Mouse (Mus musculus): ENCODE measurements around the gene Ces1c. TPM values are rescaled to one million over a fixed set of nuclear protein-coding genes. Genes with fewer than 3 reads are reported as not detected.

The Ces1c gene
- not detected in 2 replicates for polyA plus RNA-seq (2014; fragmentation: Nextera tagmentation; extraction: Ambion mirVana)

DNA sequence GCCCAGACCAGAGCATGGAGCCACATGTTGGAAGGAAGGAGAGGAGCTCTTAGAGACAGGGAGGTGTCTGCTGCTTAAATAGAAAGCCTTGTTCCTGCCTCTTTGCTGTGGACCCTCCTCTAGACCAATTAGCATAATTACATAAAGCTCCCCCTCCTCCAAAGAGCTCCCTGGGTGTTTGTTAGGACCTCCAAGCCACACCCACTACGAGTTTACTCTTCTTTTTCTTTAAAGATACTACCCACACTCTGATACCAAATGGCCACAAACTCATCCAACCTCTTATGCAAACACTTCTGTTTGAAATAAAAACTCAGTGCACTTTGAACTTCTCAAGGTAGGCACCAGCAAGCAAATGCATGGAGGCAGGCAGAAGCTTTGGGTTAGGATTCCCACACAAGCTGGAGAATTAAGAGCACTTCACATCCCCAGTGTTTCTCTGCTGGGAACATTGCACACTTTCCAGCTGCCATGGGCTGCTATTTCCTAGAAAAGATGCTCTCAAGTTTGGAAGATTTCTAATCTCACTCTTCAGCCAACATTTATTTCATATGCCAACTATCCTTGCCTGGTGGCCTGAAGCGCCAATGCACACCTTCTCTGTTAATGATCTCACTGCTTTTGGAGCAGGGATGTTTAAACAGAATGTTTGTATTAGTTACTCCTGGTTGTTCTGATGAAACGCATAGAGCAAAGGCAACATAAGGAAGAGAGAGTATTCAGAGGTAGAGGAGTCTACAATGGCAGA, at the start of gene Ces1c:
TSS of gene Ces1c (minus strand) at position 51 of the 748 bp plus-strand sequence.
- Histone ChIP-seq H3K27ac (ENCODE audit: low read depth, low read length) (no peak within 1 kb of the TSS), H3K36me3 (ENCODE audit: control insufficient read depth, insufficient read depth, low read length) (no peaks in the 10 kb centered on the region), H3K9me3 (ENCODE audit: control insufficient read depth, low read length) (no peaks in the 10 kb centered on the region), H3K4me3 (ENCODE audit: low read depth, low read length) (no peak within 1 kb of the TSS), H3K4me2 (ENCODE audit: low read depth) (no peak within 1 kb of the TSS), H3K4me1 (ENCODE audit: control insufficient read depth, insufficient read depth, low read length) (no peaks in the 10 kb centered on the region), H3K27me3 (ENCODE audit: control insufficient read depth, insufficient read depth, low read length) (no peaks in the 10 kb centered on the region), H3K9ac (ENCODE audit: low read length) (no peak within 1 kb of the TSS)
- DNase-seq (ENCODE audit: low spot score) = no peak
- WGBS = 81% methylated on average over 3 of the region's 3 CpGs
- no peak for ATAC-seq (ENCODE audit: insufficient read depth, low FRiP score, low TSS enrichment)

DNA sequence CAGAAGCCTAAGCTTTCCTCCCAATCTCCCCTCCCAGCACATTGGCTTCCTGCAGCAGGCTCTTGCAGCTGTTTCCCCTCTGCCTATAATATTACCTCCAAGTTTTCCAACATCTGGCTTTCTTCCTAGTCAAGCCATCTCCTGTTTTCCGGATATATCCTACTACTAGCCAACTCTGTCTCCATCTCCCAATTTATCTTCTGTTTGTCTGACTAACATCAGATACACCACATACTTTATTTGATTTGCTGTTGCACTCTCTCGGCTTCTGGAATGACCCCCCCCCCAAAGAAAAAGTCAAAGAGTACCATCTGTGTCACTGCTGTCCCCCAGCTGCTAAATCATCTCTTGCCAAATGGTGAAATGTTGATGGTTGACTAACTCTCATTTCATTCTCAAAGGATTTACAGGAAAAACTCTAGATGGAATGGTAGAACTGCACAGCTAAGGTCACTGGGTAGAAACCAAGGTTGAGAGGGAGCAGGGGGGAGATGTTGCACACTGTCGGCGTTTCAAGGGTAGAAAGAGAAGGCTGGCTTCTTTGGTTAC, 49.6 kb upstream of the Ces1c start:
- no peaks in the 10 kb centered on the region for H3K27me3 ChIP-seq (ENCODE audit: control insufficient read depth, insufficient read depth, low read length)
- H3K9ac ChIP-seq (ENCODE audit: low read length) = no peak overlapping the region
- no peak for ATAC-seq (ENCODE audit: insufficient read depth, low FRiP score, low TSS enrichment)
- H3K9me3 ChIP-seq (ENCODE audit: control insufficient read depth, low read length) = no peaks in the 10 kb centered on the region
- no peak overlapping the region for H3K27ac ChIP-seq (ENCODE audit: low read depth, low read length)
- no peaks in the 10 kb centered on the region for H3K4me1 ChIP-seq (ENCODE audit: control insufficient read depth, insufficient read depth, low read length)
- H3K36me3 ChIP-seq (ENCODE audit: control insufficient read depth, insufficient read depth, low read length) = no peaks in the 10 kb centered on the region
- no peak for DNase-seq (ENCODE audit: low spot score)
- H3K4me3 ChIP-seq (ENCODE audit: low read depth, low read length) = no peak overlapping the region
- 83% methylated on average over 4 of the region's 4 CpGs for WGBS
- no peak overlapping the region for H3K4me2 ChIP-seq (ENCODE audit: low read depth)

DNA sequence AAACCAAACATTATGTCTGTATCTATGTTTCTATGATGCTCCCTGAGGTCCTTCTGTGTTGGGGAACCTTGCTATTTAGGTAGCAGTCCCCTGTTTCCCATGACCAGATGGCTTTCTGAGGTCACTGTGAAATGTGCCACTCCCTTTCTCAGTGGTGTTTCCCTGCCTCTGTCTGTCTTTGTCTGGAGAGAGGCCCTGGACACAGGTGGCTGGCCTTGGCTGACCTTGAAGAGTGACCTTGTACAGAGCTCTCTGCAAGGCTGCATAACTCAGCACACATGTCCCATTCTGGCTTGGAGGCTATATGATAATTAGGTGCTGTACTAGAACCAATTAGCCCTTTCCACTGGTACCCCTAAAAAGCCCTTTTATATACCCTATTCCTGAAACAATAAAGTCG, 45.5 kb upstream of the Ces1c start:
- no peak overlapping the region for H3K4me3 ChIP-seq (ENCODE audit: low read depth, low read length)
- no peaks in the 10 kb centered on the region for H3K9me3 ChIP-seq (ENCODE audit: control insufficient read depth, low read length)
- H3K27me3 ChIP-seq (ENCODE audit: control insufficient read depth, insufficient read depth, low read length) = no peaks in the 10 kb centered on the region
- DNase-seq (ENCODE audit: low spot score) (no peak), ATAC-seq (ENCODE audit: insufficient read depth, low FRiP score, low TSS enrichment) (no peak)
- H3K4me1 ChIP-seq (ENCODE audit: control insufficient read depth, insufficient read depth, low read length) = no peaks in the 10 kb centered on the region
- no peaks in the 10 kb centered on the region for H3K36me3 ChIP-seq (ENCODE audit: control insufficient read depth, insufficient read depth, low read length)
- WGBS = 57% methylated on average over 1 of the region's 1 CpGs
- no peak overlapping the region for H3K9ac ChIP-seq (ENCODE audit: low read length)
- H3K4me2 ChIP-seq (ENCODE audit: low read depth) = no peak overlapping the region
- H3K27ac ChIP-seq (ENCODE audit: low read depth, low read length) = no peak overlapping the region

DNA sequence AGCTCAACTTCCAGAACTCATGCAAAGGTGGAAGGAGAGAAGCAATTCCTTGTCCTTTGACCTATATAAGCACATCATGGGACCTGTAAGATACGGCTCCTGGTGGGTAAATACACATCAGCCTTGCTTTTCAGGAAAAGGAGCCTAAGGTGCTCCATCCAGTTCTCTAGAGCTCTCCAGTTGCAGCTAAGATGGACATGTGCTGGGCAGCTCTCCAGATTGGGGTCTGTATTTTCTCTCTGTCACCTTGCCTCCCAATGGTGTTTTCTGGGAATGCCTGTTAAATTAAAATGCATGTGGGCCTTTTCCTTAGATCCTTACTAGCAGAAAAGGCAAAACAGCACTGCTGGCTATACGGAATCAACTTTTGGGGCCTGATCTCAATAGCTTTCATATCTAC, 43.5 kb upstream of the Ces1c start:
- Histone ChIP-seq H3K27ac (ENCODE audit: low read depth, low read length) (no peak overlapping the region), H3K27me3 (ENCODE audit: control insufficient read depth, insufficient read depth, low read length) (no peaks in the 10 kb centered on the region), H3K36me3 (ENCODE audit: control insufficient read depth, insufficient read depth, low read length) (no peaks in the 10 kb centered on the region), H3K9me3 (ENCODE audit: control insufficient read depth, low read length) (no peaks in the 10 kb centered on the region), H3K4me2 (ENCODE audit: low read depth) (no peak overlapping the region), H3K9ac (ENCODE audit: low read length) (no peak overlapping the region), H3K4me3 (ENCODE audit: low read depth, low read length) (no peak overlapping the region), H3K4me1 (ENCODE audit: control insufficient read depth, insufficient read depth, low read length) (no peaks in the 10 kb centered on the region)
- ATAC-seq (ENCODE audit: insufficient read depth, low FRiP score, low TSS enrichment) (no peak), DNase-seq (ENCODE audit: low spot score) (no peak)
- WGBS = 90% methylated on average over 2 of the region's 2 CpGs

DNA sequence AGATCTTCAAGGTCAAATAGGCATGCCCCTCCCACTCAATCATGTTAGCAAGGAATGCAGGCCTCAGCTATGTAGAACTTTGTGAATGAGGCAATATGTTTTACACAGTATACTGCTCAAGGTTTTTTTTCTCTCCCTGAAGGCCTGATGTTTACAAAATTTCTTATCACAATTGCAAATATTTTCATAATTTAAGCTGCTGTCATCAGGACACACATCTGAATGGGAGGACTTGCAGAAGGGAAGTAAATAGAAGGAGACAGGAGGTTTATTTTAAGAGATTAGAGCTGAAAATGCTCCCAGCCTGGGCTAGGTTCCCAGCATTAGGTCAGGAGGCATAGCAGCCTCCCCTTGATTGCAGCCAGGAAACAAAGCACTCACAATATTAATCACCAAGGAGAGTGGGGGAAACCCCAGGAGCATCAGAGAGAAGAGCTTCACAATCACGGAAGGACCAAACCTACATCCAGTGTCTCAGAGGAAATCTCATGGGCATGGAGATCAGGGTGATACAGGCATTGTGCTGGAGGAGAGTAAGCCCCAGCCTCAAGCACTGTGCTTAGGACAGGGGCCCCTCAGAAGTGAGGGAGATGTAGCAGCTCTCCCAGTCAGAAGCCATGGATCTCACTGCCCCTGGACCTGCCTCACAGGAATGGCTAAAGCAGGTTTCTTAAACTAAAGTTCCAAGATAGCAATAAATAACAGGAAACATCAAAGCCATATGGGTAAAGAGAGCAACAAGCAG, 40.9 kb upstream of the Ces1c start:
- H3K4me3 ChIP-seq (ENCODE audit: low read depth, low read length) = no peak overlapping the region
- H3K36me3 ChIP-seq (ENCODE audit: control insufficient read depth, insufficient read depth, low read length) = no peaks in the 10 kb centered on the region
- 48% methylated on average over 1 of the region's 1 CpGs for WGBS
- H3K27me3 ChIP-seq (ENCODE audit: control insufficient read depth, insufficient read depth, low read length) = no peaks in the 10 kb centered on the region
- H3K9me3 ChIP-seq (ENCODE audit: control insufficient read depth, low read length) = no peaks in the 10 kb centered on the region
- H3K27ac ChIP-seq (ENCODE audit: low read depth, low read length) = no peak overlapping the region
- H3K4me2 ChIP-seq (ENCODE audit: low read depth) = no peak overlapping the region
- no peak overlapping the region for H3K9ac ChIP-seq (ENCODE audit: low read length)
- no peaks in the 10 kb centered on the region for H3K4me1 ChIP-seq (ENCODE audit: control insufficient read depth, insufficient read depth, low read length)
- ATAC-seq (ENCODE audit: insufficient read depth, low FRiP score, low TSS enrichment) (no peak), DNase-seq (ENCODE audit: low spot score) (no peak)

DNA sequence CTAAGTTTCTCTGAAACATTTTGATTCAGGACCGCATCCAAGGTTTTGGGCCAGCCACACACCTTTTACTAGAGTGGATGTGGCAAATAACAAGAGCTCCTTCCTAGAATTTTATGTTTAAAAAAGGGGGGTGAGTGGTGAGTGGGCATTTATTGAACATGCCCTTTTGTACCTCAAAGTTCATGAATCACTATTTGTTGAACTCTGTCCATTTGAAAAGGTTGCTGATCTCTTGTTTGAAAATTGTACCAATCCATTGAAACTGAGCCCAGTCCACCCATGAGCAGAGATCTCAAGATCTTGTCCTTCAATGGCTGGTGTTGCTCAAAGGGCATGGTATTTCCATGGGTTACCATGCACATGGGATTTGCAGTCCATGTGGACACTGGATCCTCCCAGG, 32.3 kb upstream of the Ces1c start:
- no peak overlapping the region for H3K4me2 ChIP-seq (ENCODE audit: low read depth)
- H3K9ac ChIP-seq (ENCODE audit: low read length) = no peak overlapping the region
- no peaks in the 10 kb centered on the region for H3K36me3 ChIP-seq (ENCODE audit: control insufficient read depth, insufficient read depth, low read length)
- no peak for DNase-seq (ENCODE audit: low spot score)
- H3K27me3 ChIP-seq (ENCODE audit: control insufficient read depth, insufficient read depth, low read length) = no peaks in the 10 kb centered on the region
- H3K4me3 ChIP-seq (ENCODE audit: low read depth, low read length) = no peak overlapping the region
- 93% methylated on average over 1 of the region's 1 CpGs for WGBS
- no peak overlapping the region for H3K27ac ChIP-seq (ENCODE audit: low read depth, low read length)
- ATAC-seq (ENCODE audit: insufficient read depth, low FRiP score, low TSS enrichment) = no peak
- H3K9me3 ChIP-seq (ENCODE audit: control insufficient read depth, low read length) = no peaks in the 10 kb centered on the region
- no peaks in the 10 kb centered on the region for H3K4me1 ChIP-seq (ENCODE audit: control insufficient read depth, insufficient read depth, low read length)

GRCm38 (mm10) chr8:93151401-93151800, 20.3 kb upstream of the Ces1c start:
- Histone ChIP-seq H3K36me3 (ENCODE audit: control insufficient read depth, insufficient read depth, low read length) (no peaks in the 10 kb centered on the region), H3K4me1 (ENCODE audit: control insufficient read depth, insufficient read depth, low read length) (no peaks in the 10 kb centered on the region), H3K27me3 (ENCODE audit: control insufficient read depth, insufficient read depth, low read length) (no peaks in the 10 kb centered on the region), H3K4me3 (ENCODE audit: low read depth, low read length) (no peak overlapping the region), H3K9ac (ENCODE audit: low read length) (no peak overlapping the region), H3K27ac (ENCODE audit: low read depth, low read length) (no peak overlapping the region), H3K4me2 (ENCODE audit: low read depth) (no peak overlapping the region), H3K9me3 (ENCODE audit: control insufficient read depth, low read length) (no peaks in the 10 kb centered on the region)
- WGBS = 94% methylated on average over 1 of the region's 1 CpGs
- DNase-seq (ENCODE audit: low spot score) (no peak), ATAC-seq (ENCODE audit: insufficient read depth, low FRiP score, low TSS enrichment) (no peak)

- no peak overlapping the region for H3K4me3 ChIP-seq (ENCODE audit: low read depth, low read length)
- no peaks in the 10 kb centered on the region for H3K4me1 ChIP-seq (ENCODE audit: control insufficient read depth, insufficient read depth, low read length)
- DNase-seq (ENCODE audit: low spot score) (no peak), ATAC-seq (ENCODE audit: insufficient read depth, low FRiP score, low TSS enrichment) (no peak)
- no peaks in the 10 kb centered on the region for H3K9me3 ChIP-seq (ENCODE audit: control insufficient read depth, low read length)
- no peaks in the 10 kb centered on the region for H3K27me3 ChIP-seq (ENCODE audit: control insufficient read depth, insufficient read depth, low read length)
- H3K9ac ChIP-seq (ENCODE audit: low read length) = no peak overlapping the region
- H3K36me3 ChIP-seq (ENCODE audit: control insufficient read depth, insufficient read depth, low read length) = no peaks in the 10 kb centered on the region
- no peak overlapping the region for H3K4me2 ChIP-seq (ENCODE audit: low read depth)
- H3K27ac ChIP-seq (ENCODE audit: low read depth, low read length) = no peak overlapping the region
Observed at GRCm38 (mm10) chr8:93147331-93147730, 16.2 kb upstream of the Ces1c start.

DNA sequence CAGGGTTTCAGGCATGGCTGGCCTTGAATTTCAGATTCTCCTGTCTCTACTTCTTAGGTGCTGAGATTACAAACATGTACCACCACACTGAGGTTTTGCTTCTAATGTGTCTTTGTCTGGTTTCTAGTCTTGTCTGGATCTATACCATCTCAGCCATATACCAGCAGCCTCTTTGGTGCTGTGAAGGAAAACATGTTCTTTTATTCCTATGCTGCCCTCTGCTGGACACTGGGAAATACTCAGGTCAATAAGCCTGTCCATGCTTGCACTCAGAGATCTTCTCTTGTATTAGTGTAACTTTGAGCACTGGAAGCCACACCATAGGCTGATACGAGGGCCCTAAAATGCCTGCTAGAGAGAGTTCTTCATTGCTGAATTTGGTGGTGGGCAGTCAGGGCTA, 9.6 kb upstream of the Ces1c start:
- DNase-seq (ENCODE audit: low spot score) (peak; percentile 33), ATAC-seq (ENCODE audit: insufficient read depth, low FRiP score, low TSS enrichment) (no peak)
- Histone ChIP-seq H3K27me3 (ENCODE audit: control insufficient read depth, insufficient read depth, low read length) (no peaks in the 10 kb centered on the region), H3K4me3 (ENCODE audit: low read depth, low read length) (no peak overlapping the region), H3K36me3 (ENCODE audit: control insufficient read depth, insufficient read depth, low read length) (no peaks in the 10 kb centered on the region), H3K4me1 (ENCODE audit: control insufficient read depth, insufficient read depth, low read length) (no peaks in the 10 kb centered on the region), H3K9me3 (ENCODE audit: control insufficient read depth, low read length) (no peaks in the 10 kb centered on the region), H3K4me2 (ENCODE audit: low read depth) (no peak overlapping the region), H3K9ac (ENCODE audit: low read length) (no peak overlapping the region), H3K27ac (ENCODE audit: low read depth, low read length) (no peak overlapping the region)
- WGBS = 52% methylated on average over 1 of the region's 1 CpGs
